Mouse (Mus musculus): ENCODE results near the gene Tpcn2. TPM values are rescaled to one million over a fixed set of nuclear protein-coding genes. Genes with fewer than 3 reads are reported as not detected.

Gene Tpcn2
- total RNA-seq, 1 experiment from 2014 or later = 13.6 TPM

GRCm38 (mm10) chr7:145182388-145182787, 101.4 kb downstream of the Tpcn2 start:
- ATAC-seq (replicated peaks; ENCODE audit: insufficient number of reproducible peaks, low FRiP score, low TSS enrichment, poor library complexity, severe bottlenecking) = no peak

GRCm38 (mm10) chr7:145181376-145182034, 102.3 kb downstream of the Tpcn2 start:
- no peak for ATAC-seq (replicated peaks; ENCODE audit: insufficient number of reproducible peaks, low FRiP score, low TSS enrichment, poor library complexity, severe bottlenecking)

- no peak for ATAC-seq (replicated peaks; ENCODE audit: insufficient number of reproducible peaks, low FRiP score, low TSS enrichment, poor library complexity, severe bottlenecking)
Measured at GRCm38 (mm10) chr7:145179691-145180091, 104.1 kb downstream of the Tpcn2 start.

- ATAC-seq (replicated peaks; ENCODE audit: insufficient number of reproducible peaks, low FRiP score, low TSS enrichment, poor library complexity, severe bottlenecking) = no peak
Measured at GRCm38 (mm10) chr7:145176750-145177589, 106.8 kb downstream of the Tpcn2 start.

GRCm38 (mm10) chr7:145173563-145173962, 110.2 kb downstream of the Tpcn2 start:
- ATAC-seq (replicated peaks; ENCODE audit: insufficient number of reproducible peaks, low FRiP score, low TSS enrichment, poor library complexity, severe bottlenecking) = no peak

- no peak for ATAC-seq (replicated peaks; ENCODE audit: insufficient number of reproducible peaks, low FRiP score, low TSS enrichment, poor library complexity, severe bottlenecking)
Measured at GRCm38 (mm10) chr7:145173116-145173515, 110.7 kb downstream of the Tpcn2 start.

GRCm38 (mm10) chr7:145169703-145170102, 114.1 kb downstream of the Tpcn2 start:
- ATAC-seq (replicated peaks; ENCODE audit: insufficient number of reproducible peaks, low FRiP score, low TSS enrichment, poor library complexity, severe bottlenecking) = no peak

GRCm38 (mm10) chr7:145159283-145160240, 124.2 kb downstream of the Tpcn2 start:
- no peak for ATAC-seq (replicated peaks; ENCODE audit: insufficient number of reproducible peaks, low FRiP score, low TSS enrichment, poor library complexity, severe bottlenecking)

GRCm38 (mm10) chr7:145155666-145156065, 128.1 kb downstream of the Tpcn2 start:
- ATAC-seq (replicated peaks; ENCODE audit: insufficient number of reproducible peaks, low FRiP score, low TSS enrichment, poor library complexity, severe bottlenecking) = no peak

- ATAC-seq (replicated peaks; ENCODE audit: insufficient number of reproducible peaks, low FRiP score, low TSS enrichment, poor library complexity, severe bottlenecking) = no peak
Measured at GRCm38 (mm10) chr7:145154066-145154465, 129.7 kb downstream of the Tpcn2 start.

- ATAC-seq (replicated peaks; ENCODE audit: insufficient number of reproducible peaks, low FRiP score, low TSS enrichment, poor library complexity, severe bottlenecking) = no peak
Measured at GRCm38 (mm10) chr7:145151845-145152244, 132.0 kb downstream of the Tpcn2 start.

GRCm38 (mm10) chr7:145148902-145149301, 134.9 kb downstream of the Tpcn2 start:
- no peak; the same call in 1 of the 2 replicates for ATAC-seq (replicated peaks; ENCODE audit: insufficient number of reproducible peaks, low FRiP score, low TSS enrichment, poor library complexity, severe bottlenecking)

- ATAC-seq (replicated peaks; ENCODE audit: insufficient number of reproducible peaks, low FRiP score, low TSS enrichment, poor library complexity, severe bottlenecking) = no peak
Measured at GRCm38 (mm10) chr7:145147973-145148698, 135.7 kb downstream of the Tpcn2 start.

- no peak for ATAC-seq (replicated peaks; ENCODE audit: insufficient number of reproducible peaks, low FRiP score, low TSS enrichment, poor library complexity, severe bottlenecking)
Measured at GRCm38 (mm10) chr7:145146252-145146930, 137.4 kb downstream of the Tpcn2 start.

- no peak for ATAC-seq (replicated peaks; ENCODE audit: insufficient number of reproducible peaks, low FRiP score, low TSS enrichment, poor library complexity, severe bottlenecking)
Measured at GRCm38 (mm10) chr7:145143502-145144070, 140.2 kb downstream of the Tpcn2 start.

GRCm38 (mm10) chr7:145140656-145141055, 143.2 kb downstream of the Tpcn2 start:
- no peak for ATAC-seq (replicated peaks; ENCODE audit: insufficient number of reproducible peaks, low FRiP score, low TSS enrichment, poor library complexity, severe bottlenecking)

GRCm38 (mm10) chr7:145139576-145139975, 144.2 kb downstream of the Tpcn2 start:
- no peak for ATAC-seq (replicated peaks; ENCODE audit: insufficient number of reproducible peaks, low FRiP score, low TSS enrichment, poor library complexity, severe bottlenecking)
